Mouse (Mus musculus) C2C12 (cell line): ENCODE measurements around the gene Zfp365.

Source experiments
- CTCF ChIP-seq: IDR thresholded peaks from one replicate; pipeline ENCODE4 v1.5.1; 2011; ENCODE audit not compliant: control insufficient read depth, insufficient read depth, insufficient read length
- MYOD1 ChIP-seq: IDR thresholded peaks from one replicate; pipeline ENCODE4 v1.6.1; 2011; ENCODE audit warnings: low read depth; ENCODE audit not compliant: control insufficient read depth, insufficient read length
- MYOG ChIP-seq: IDR thresholded peaks from one replicate; pipeline ENCODE4 v1.6.1; 2011; ENCODE audit not compliant: control insufficient read depth, insufficient read length; ENCODE audit errors: extremely low read depth

DNA sequence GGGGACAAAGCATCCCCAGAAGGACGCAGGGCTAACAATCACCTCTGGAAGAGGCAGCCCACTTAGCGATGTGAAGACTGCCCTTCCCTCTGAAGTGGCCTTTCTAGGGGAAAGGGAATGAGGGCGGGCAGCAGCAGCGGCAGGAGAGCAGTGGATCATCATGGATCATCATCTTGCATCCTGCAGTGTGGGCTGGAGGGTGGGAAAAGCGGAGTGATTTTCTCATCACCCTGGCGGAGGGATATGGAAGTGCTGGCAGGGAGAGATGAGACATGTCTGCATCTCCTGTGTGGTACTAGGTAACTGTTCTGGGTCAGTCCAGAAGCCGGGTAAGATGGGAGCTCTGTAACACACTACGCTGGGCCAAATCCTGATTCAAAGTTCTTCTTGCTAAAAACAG lies 18.4 kb downstream of the Zfp365 start:
- TF ChIP-seq CTCF, result no peak
- TF ChIP-seq MYOD1, result no peak
- no peak for TF ChIP-seq MYOG
